Mouse (Mus musculus): ENCODE data around the gene Ajap1. TPM values are rescaled to one million over a fixed set of nuclear protein-coding genes. Genes with fewer than 3 reads are reported as not detected.
A peak's percentile ranks its signal among the peaks of the same experiment; 100 is the strongest.

The Ajap1 gene
- polyA plus RNA-seq, 1 experiment from 2014 or later = 15.0 TPM

GRCm38 (mm10) chr4:153437196-153437595 lies 45.4 kb downstream of the Ajap1 start:
- Histone ChIP-seq H3K36me3 (ENCODE audit: control insufficient read depth, insufficient read depth, low read length) (no peaks in the 10 kb centered on the region), H3K27me3 (ENCODE audit: control insufficient read depth, insufficient read depth, low read depth, low read length) (no peaks in the 10 kb centered on the region), H3K4me1 (ENCODE audit: control insufficient read depth, insufficient read depth, low read length) (peaks cover 35% of the 10 kb centered on the region), H3K9ac (ENCODE audit: low read depth, low read length) (no peak overlapping the region), H3K4me2 (ENCODE audit: low read length) (no peak overlapping the region), H3K27ac (ENCODE audit: low read length) (peak overlapping the region; percentile 5; the same call in 1 of the 2 replicates), H3K9me3 (replicated peaks; ENCODE audit: control insufficient read depth, low read length, poor library complexity, severe bottlenecking) (no peaks in the 10 kb centered on the region), H3K4me3 (ENCODE audit: low read depth, low read length) (no peak overlapping the region)
- ATAC-seq = no peak
- 65% methylated on average over 9 of the region's 9 CpGs for whole genome bisulfite sequencing

- no peaks in the 10 kb centered on the region for H3K36me3 ChIP-seq (ENCODE audit: control insufficient read depth, insufficient read depth, low read length)
- H3K9me3 ChIP-seq (replicated peaks; ENCODE audit: control insufficient read depth, low read length, poor library complexity, severe bottlenecking) = no peaks in the 10 kb centered on the region
- 49% methylated on average over 5 of the region's 5 CpGs for WGBS
- no peak overlapping the region for H3K4me2 ChIP-seq (ENCODE audit: low read length)
- H3K4me3 ChIP-seq (ENCODE audit: low read depth, low read length) = no peak overlapping the region
- H3K9ac ChIP-seq (ENCODE audit: low read depth, low read length) = no peak overlapping the region
- H3K4me1 ChIP-seq (ENCODE audit: control insufficient read depth, insufficient read depth, low read length) = peaks cover 35% of the 10 kb centered on the region
- no peaks in the 10 kb centered on the region for H3K27me3 ChIP-seq (ENCODE audit: control insufficient read depth, insufficient read depth, low read depth, low read length)
- peak overlapping the region; percentile 61 for H3K27ac ChIP-seq (ENCODE audit: low read length)
- peak; percentile 63 for ATAC-seq
Measured at GRCm38 (mm10) chr4:153435917-153436316, 46.7 kb downstream of the Ajap1 start.

DNA sequence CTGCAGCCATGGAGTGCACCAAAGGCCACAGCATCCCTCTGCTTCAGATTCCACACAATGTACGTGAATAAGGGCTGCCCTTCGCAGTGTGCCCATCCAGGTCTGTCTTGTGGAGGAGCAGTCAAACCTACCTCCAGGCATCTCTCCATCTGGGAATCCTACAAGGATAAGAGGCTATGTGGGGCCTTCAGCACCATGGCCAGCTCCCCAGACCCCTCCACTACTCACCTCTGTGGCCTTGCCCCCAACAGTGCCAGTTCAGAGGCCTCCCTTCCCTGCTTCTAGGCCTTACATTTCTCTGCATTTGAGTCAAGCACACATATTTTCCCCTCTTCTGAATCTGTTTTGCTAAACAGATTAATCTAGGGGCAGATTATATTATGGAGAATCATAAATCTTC lies 52.6 kb downstream of the Ajap1 start:
- 92% methylated on average over 2 of the region's 2 CpGs for WGBS
- H3K4me1 ChIP-seq (ENCODE audit: control insufficient read depth, insufficient read depth, low read length) = peaks cover 4% of the 10 kb centered on the region; the same call in 1 of the 2 replicates
- H3K9me3 ChIP-seq (replicated peaks; ENCODE audit: control insufficient read depth, low read length, poor library complexity, severe bottlenecking) = peaks cover 2% of the 10 kb centered on the region; the same call in 1 of the 2 replicates
- H3K27ac ChIP-seq (ENCODE audit: low read length) = no peak overlapping the region
- H3K9ac ChIP-seq (ENCODE audit: low read depth, low read length) = no peak overlapping the region
- H3K27me3 ChIP-seq (ENCODE audit: control insufficient read depth, insufficient read depth, low read depth, low read length) = no peaks in the 10 kb centered on the region
- H3K4me3 ChIP-seq (ENCODE audit: low read depth, low read length) = no peak overlapping the region
- ATAC-seq = no peak
- H3K36me3 ChIP-seq (ENCODE audit: control insufficient read depth, insufficient read depth, low read length) = peaks cover 7% of the 10 kb centered on the region
- H3K4me2 ChIP-seq (ENCODE audit: low read length) = no peak overlapping the region

DNA sequence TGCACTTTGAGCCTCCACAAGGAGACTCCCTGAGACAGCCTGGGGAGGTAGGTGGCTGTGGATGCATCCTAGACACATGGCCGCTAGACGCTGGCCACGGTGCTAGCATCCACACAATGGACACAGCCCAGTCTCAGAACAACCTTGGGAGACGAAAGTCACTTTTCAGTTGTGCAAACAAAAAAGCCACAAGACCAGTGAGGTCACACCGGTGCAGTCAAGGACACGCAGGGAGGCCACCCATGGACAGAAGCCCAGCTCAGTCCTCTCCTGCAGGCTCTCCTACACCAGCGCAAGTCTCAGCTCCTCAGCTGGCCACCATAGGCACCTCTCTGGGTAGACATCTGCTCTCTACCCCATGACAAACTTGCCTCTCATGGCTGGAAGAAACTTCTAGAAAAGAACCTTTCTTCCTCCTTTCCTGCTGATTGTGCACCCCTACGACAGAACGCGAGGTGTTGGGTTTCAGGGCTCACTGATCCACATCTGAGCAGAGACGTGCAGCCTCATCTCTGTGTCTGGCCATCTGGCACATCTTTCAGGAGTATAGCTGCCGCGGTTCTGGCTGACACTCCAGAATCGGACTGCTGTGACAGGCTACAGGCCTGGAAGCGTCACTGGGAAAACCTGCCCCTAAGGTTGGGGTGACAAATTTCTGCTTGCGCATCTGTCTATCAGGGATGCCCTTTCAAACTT lies 56.5 kb downstream of the Ajap1 start:
- WGBS = 80% methylated on average over 16 of the region's 16 CpGs
- ATAC-seq = no peak
- peaks cover 5% of the 10 kb centered on the region; the same call in 1 of the 2 replicates for H3K4me1 ChIP-seq (ENCODE audit: control insufficient read depth, insufficient read depth, low read length)
- H3K27me3 ChIP-seq (ENCODE audit: control insufficient read depth, insufficient read depth, low read depth, low read length) = no peaks in the 10 kb centered on the region
- peaks cover 2% of the 10 kb centered on the region; the same call in 1 of the 2 replicates for H3K9me3 ChIP-seq (replicated peaks; ENCODE audit: control insufficient read depth, low read length, poor library complexity, severe bottlenecking)
- no peak overlapping the region for H3K27ac ChIP-seq (ENCODE audit: low read length)
- H3K36me3 ChIP-seq (ENCODE audit: control insufficient read depth, insufficient read depth, low read length) = peaks cover 7% of the 10 kb centered on the region
- H3K4me3 ChIP-seq (ENCODE audit: low read depth, low read length) = no peak overlapping the region
- H3K9ac ChIP-seq (ENCODE audit: low read depth, low read length) = no peak overlapping the region
- no peak overlapping the region for H3K4me2 ChIP-seq (ENCODE audit: low read length)

DNA sequence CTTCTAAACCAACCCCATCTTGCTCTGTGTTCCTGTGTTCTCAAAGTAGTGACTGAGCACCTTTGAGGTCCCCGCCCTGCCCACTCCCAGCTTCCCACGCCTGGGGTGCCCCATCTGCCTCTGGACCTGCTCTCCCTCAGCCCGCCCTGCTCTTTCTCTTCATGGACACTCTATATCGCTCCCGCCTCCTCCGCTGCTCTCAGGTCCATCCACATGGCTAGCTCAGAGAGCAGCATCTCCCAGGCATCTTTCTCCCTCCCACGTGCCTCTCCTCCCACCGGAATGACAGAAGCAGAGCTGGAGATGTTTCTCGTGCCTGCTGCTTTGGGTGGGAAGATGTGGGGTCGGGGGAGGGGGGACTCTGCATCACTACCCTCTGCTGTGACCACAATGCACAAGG lies 58.3 kb downstream of the Ajap1 start:
- H3K4me2 ChIP-seq (ENCODE audit: low read length) = no peak overlapping the region
- H3K4me1 ChIP-seq (ENCODE audit: control insufficient read depth, insufficient read depth, low read length) = peaks cover 5% of the 10 kb centered on the region; the same call in 1 of the 2 replicates
- ATAC-seq = no peak
- H3K27ac ChIP-seq (ENCODE audit: low read length) = no peak overlapping the region
- WGBS = 91% methylated on average over 10 of the region's 10 CpGs
- no peaks in the 10 kb centered on the region; the same call in 1 of the 2 replicates for H3K36me3 ChIP-seq (ENCODE audit: control insufficient read depth, insufficient read depth, low read length)
- no peak overlapping the region for H3K9ac ChIP-seq (ENCODE audit: low read depth, low read length)
- H3K4me3 ChIP-seq (ENCODE audit: low read depth, low read length) = no peak overlapping the region
- H3K27me3 ChIP-seq (ENCODE audit: control insufficient read depth, insufficient read depth, low read depth, low read length) = no peaks in the 10 kb centered on the region
- H3K9me3 ChIP-seq (replicated peaks; ENCODE audit: control insufficient read depth, low read length, poor library complexity, severe bottlenecking) = peaks cover under 1% of the 10 kb centered on the region; the same call in 1 of the 2 replicates

DNA sequence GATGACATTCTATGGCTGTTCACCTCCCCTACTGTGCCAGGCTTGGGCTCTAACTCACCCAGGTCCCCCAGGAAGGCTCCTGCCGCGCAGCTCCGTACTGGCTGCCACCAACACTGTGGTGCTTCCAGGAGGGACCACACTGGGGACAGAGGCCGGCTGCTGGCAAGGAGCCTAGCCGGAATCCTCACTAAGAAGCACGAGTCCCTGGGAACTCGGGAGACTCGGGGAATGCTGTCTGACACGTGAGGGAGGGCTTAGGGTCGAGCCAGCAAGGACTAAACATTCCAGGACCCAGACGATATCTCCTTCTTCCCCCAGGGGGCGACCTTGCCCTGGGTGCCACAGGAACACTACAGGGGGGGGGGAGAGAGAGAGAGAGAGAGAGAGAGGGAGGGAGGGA lies 64.7 kb downstream of the Ajap1 start:
- no peak for ATAC-seq
- H3K4me1 ChIP-seq (ENCODE audit: control insufficient read depth, insufficient read depth, low read length) = peaks cover 10% of the 10 kb centered on the region
- no peak overlapping the region for H3K27ac ChIP-seq (ENCODE audit: low read length)
- no peaks in the 10 kb centered on the region for H3K9me3 ChIP-seq (replicated peaks; ENCODE audit: control insufficient read depth, low read length, poor library complexity, severe bottlenecking)
- H3K4me3 ChIP-seq (ENCODE audit: low read depth, low read length) = no peak overlapping the region
- no peaks in the 10 kb centered on the region for H3K36me3 ChIP-seq (ENCODE audit: control insufficient read depth, insufficient read depth, low read length)
- peak overlapping the region; percentile 22; the same call in 1 of the 2 replicates for H3K9ac ChIP-seq (ENCODE audit: low read depth, low read length)
- 2% methylated on average over 10 of the region's 12 CpGs for WGBS
- no peaks in the 10 kb centered on the region for H3K27me3 ChIP-seq (ENCODE audit: control insufficient read depth, insufficient read depth, low read depth, low read length)
- peak overlapping the region; percentile 48 for H3K4me2 ChIP-seq (ENCODE audit: low read length)

DNA sequence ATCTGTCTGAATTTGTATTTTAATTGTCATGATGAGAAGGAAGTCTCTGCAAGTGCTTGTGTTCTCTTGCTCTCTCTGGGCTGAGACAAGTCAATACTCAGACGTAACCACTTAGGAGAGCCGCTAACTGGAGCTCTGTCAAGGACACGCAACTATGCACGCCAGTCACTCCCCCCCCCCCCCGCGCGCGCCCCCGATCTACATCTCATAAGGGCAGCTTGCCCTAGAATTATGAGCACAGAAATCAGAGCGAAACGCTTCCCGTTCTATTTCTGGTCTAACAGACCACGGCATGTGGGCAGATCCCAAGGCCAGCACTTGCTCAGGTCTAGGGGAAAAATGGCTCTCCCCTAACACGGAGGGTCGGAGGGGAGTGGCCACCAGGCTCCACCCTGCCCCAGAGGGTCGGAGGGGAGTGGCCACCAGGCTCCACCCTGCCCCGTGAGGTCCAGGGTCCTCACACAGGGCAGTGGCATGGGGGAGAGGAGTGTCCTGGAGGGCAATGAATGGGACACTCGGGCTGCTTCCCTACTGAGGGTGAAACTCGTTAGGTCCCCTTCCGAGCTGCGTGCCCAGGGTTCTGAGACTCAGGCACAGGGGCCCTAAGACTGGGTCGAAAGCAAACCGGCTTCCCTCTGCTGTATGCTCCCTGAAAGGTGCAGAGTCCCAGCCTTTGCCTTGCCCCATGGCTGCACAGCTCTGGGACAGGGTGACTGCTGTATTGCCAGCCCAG lies 65.3 kb downstream of the Ajap1 start:
- Histone ChIP-seq H3K9me3 (replicated peaks; ENCODE audit: control insufficient read depth, low read length, poor library complexity, severe bottlenecking) (no peaks in the 10 kb centered on the region), H3K27me3 (ENCODE audit: control insufficient read depth, insufficient read depth, low read depth, low read length) (no peaks in the 10 kb centered on the region), H3K4me2 (ENCODE audit: low read length) (peak overlapping the region; percentile 48), H3K9ac (ENCODE audit: low read depth, low read length) (peak overlapping the region; percentile 22; the same call in 1 of the 2 replicates), H3K4me1 (ENCODE audit: control insufficient read depth, insufficient read depth, low read length) (peaks cover 10% of the 10 kb centered on the region), H3K36me3 (ENCODE audit: control insufficient read depth, insufficient read depth, low read length) (no peaks in the 10 kb centered on the region), H3K4me3 (ENCODE audit: low read depth, low read length) (peak overlapping the region; percentile 9; the same call in 1 of the 2 replicates), H3K27ac (ENCODE audit: low read length) (no peak overlapping the region)
- no peak for ATAC-seq
- 6% methylated on average over 23 of the region's 23 CpGs for WGBS

DNA sequence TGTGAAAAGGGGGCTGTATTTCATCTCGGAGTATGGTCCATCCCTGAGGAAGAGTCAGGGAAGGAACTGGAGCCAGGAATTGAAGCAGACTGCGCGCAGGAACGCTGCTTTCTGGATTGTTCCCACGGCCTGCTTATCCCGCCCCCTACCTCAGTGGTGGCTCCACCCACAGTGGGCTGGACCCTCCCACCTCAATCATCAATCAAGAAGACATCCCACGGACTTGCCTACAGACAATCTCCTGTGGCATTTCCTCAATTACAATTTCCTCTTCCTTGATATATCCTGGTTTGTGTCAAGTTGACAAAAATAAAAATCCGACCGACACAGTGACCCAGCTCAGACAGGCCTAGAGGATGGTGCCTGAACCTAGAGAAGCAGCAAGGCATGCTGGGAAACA lies 66.5 kb downstream of the Ajap1 start:
- Histone ChIP-seq H3K36me3 (ENCODE audit: control insufficient read depth, insufficient read depth, low read length) (no peaks in the 10 kb centered on the region), H3K4me2 (ENCODE audit: low read length) (no peak overlapping the region), H3K4me3 (ENCODE audit: low read depth, low read length) (no peak overlapping the region), H3K9me3 (replicated peaks; ENCODE audit: control insufficient read depth, low read length, poor library complexity, severe bottlenecking) (no peaks in the 10 kb centered on the region), H3K9ac (ENCODE audit: low read depth, low read length) (no peak overlapping the region), H3K27ac (ENCODE audit: low read length) (no peak overlapping the region), H3K27me3 (ENCODE audit: control insufficient read depth, insufficient read depth, low read depth, low read length) (no peaks in the 10 kb centered on the region), H3K4me1 (ENCODE audit: control insufficient read depth, insufficient read depth, low read length) (peaks cover 10% of the 10 kb centered on the region)
- no peak for ATAC-seq
- 76% methylated on average over 9 of the region's 9 CpGs for WGBS

DNA sequence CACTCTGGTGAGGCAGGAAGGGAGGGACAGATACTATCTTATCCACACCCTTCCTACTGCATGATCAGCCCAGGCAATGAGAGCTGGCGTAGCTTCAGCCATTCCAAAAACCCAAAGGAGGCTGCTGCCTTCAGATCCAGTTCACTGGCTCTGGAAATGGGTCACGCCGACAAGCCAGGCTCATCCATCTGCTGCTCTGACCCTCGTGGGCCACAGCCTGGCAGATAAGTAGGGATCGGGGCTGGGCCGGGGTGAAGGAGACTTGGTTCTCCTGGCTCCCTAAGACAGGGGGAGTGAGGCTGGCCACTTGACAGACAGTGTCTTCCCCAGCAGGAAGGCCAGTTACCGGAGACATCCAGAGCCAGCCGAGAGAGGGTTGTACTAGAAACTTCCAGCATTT lies 84.2 kb downstream of the Ajap1 start:
- WGBS = 92% methylated on average over 8 of the region's 8 CpGs

More for the DNA sequence above, 84.2 kb downstream of the Ajap1 start:
- Histone ChIP-seq H3K4me3 (ENCODE audit: low read depth, low read length) (no peak overlapping the region), H3K9me3 (replicated peaks; ENCODE audit: control insufficient read depth, low read length, poor library complexity, severe bottlenecking) (no peaks in the 10 kb centered on the region), H3K27me3 (ENCODE audit: control insufficient read depth, insufficient read depth, low read depth, low read length) (no peaks in the 10 kb centered on the region), H3K4me2 (ENCODE audit: low read length) (no peak overlapping the region), H3K36me3 (ENCODE audit: control insufficient read depth, insufficient read depth, low read length) (no peaks in the 10 kb centered on the region), H3K4me1 (ENCODE audit: control insufficient read depth, insufficient read depth, low read length) (peaks cover 7% of the 10 kb centered on the region), H3K9ac (ENCODE audit: low read depth, low read length) (no peak overlapping the region), H3K27ac (ENCODE audit: low read length) (no peak overlapping the region; the same call in 1 of the 2 replicates)
- ATAC-seq = no peak

Measured in midbrain, embryonic 16.5 days (tissue).